Mouse (Mus musculus): ENCODE results near the gene Hvcn1. TPM values are rescaled to one million over a fixed set of nuclear protein-coding genes. Genes with fewer than 3 reads are reported as not detected.

Hvcn1 gene
- polyA plus RNA-seq, 1 experiment: 30.0 TPM

DNA sequence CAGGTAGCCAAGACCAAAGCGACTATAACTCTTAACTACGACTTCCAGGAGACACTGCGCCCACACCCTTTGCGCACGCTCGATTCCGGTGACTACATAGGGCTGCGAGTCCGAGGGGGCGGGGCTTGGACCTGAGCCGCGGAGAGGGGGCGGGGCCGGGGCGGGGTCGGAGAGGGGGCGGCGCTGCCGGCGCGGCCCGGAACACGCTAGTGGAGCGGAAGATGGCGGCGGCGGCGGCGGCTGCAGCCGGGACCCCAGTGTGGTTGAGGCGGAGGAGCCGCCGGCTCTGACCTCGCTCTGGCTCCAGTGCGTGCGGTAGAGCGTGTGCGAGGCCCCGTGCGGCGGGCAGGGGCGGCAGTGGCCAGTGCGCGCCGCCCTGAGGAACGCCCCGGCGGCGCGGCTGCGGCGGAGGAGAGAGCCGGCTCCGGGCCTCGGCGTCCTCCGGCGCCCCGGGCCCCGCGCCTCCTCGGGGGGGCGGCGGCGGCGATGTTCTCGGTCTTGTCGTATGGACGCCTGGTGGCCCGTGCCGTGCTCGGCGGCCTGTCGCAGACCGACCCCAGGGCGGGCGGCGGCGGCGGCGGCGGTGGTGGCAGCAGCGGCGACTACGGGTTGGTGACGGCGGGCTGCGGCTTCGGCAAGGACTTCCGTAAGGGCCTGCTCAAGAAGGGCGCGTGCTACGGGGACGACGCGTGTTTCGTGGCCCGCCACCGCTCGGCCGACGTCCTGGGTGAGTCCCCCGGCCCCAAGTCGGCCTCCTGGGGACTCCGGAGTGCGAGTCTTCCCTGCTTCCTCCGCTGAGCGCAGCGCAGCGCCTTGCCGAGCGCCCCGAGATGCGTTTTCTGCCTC is 77.8 kb downstream of the Hvcn1 start, which contains the start of gene Pptc7:
TSS of gene Pptc7 (plus strand) at position 183 of the 846 bp plus-strand sequence.
- WGBS: under 1% methylated on average over 114 of the region's 114 CpGs
- H3K4me3 ChIP-seq (replicated peaks; ENCODE audit: control insufficient read depth, low read depth, low read length): peak within 1 kb of the TSS; percentile 89
- TF ChIP-seq POLR2A (IDR thresholded peaks at IDR 0.05; ENCODE audit: borderline replicate concordance, control insufficient read depth, low read depth, low read length) (peak; percentile 46; the same call in 1 of the 2 replicates), CTCF (IDR thresholded peaks at IDR 0.05; ENCODE audit: control insufficient read depth, insufficient read depth, low read length) (no peak)
- H3K27ac ChIP-seq (ENCODE audit: control insufficient read depth, insufficient read depth, low read depth, low read length, poor library complexity): peak within 1 kb of the TSS; percentile 70
- H3K4me1 ChIP-seq (ENCODE audit: control insufficient read depth, insufficient read depth, low read length): peaks cover 8% of the 10 kb centered on the region

GRCm38 (mm10) chr5:122285029-122285766 is 78.6 kb downstream of the Hvcn1 start:
- no peak for TF ChIP-seq POLR2A (IDR thresholded peaks at IDR 0.05; ENCODE audit: borderline replicate concordance, control insufficient read depth, low read depth, low read length)
- TF ChIP-seq CTCF (IDR thresholded peaks at IDR 0.05; ENCODE audit: control insufficient read depth, insufficient read depth, low read length): no peak; the same call in 1 of the 2 replicates
- Histone ChIP-seq H3K4me3 (replicated peaks; ENCODE audit: control insufficient read depth, low read depth, low read length) (peak overlapping the region; percentile 89), H3K27ac (ENCODE audit: control insufficient read depth, insufficient read depth, low read depth, low read length, poor library complexity) (peak overlapping the region; percentile 70), H3K4me1 (ENCODE audit: control insufficient read depth, insufficient read depth, low read length) (peaks cover 7% of the 10 kb centered on the region)
- under 1% methylated on average over 34 of the region's 34 CpGs for WGBS

DNA sequence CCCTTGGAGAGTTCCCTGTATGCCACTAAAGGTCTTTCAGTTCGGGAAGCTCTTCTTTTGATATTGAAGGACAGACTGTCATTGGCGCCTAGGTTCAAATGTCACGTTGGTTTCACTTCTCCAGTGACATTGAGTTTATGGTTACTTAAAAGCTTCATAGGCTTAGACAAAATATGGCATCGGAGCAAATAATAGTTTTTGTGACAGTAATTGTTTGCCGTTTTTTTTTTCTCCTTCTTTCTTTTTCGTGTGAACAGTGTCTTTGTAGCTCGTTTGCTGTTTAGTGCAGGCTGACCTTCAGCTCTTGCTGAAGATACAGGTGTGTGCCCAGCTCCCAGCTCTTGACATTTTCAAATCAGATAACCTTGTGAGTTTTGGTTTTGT is 79.2 kb downstream of the Hvcn1 start:
- H3K27ac ChIP-seq (ENCODE audit: control insufficient read depth, insufficient read depth, low read depth, low read length, poor library complexity): no peak overlapping the region

GRCm38 (mm10) chr5:122286191-122286590 is 79.6 kb downstream of the Hvcn1 start:
- Histone ChIP-seq H3K4me1 (ENCODE audit: control insufficient read depth, insufficient read depth, low read length) (peaks cover 5% of the 10 kb centered on the region; the same call in 1 of the 2 replicates), H3K27ac (ENCODE audit: control insufficient read depth, insufficient read depth, low read depth, low read length, poor library complexity) (no peak overlapping the region), H3K4me3 (replicated peaks; ENCODE audit: control insufficient read depth, low read depth, low read length) (no peak overlapping the region)
- 80% methylated on average over 10 of the region's 10 CpGs for WGBS
- TF ChIP-seq POLR2A (IDR thresholded peaks at IDR 0.05; ENCODE audit: borderline replicate concordance, control insufficient read depth, low read depth, low read length) (no peak), CTCF (IDR thresholded peaks at IDR 0.05; ENCODE audit: control insufficient read depth, insufficient read depth, low read length) (no peak)

More for the DNA sequence above, 79.2 kb downstream of the Hvcn1 start:
- Histone ChIP-seq H3K4me1 (ENCODE audit: control insufficient read depth, insufficient read depth, low read length) (peaks cover 7% of the 10 kb centered on the region; the same call in 1 of the 2 replicates), H3K4me3 (replicated peaks; ENCODE audit: control insufficient read depth, low read depth, low read length) (no peak overlapping the region)
- WGBS: 28% methylated on average over 7 of the region's 7 CpGs
- no peak for TF ChIP-seq POLR2A (IDR thresholded peaks at IDR 0.05; ENCODE audit: borderline replicate concordance, control insufficient read depth, low read depth, low read length)
- TF ChIP-seq CTCF (IDR thresholded peaks at IDR 0.05; ENCODE audit: control insufficient read depth, insufficient read depth, low read length): no peak

- peaks cover 5% of the 10 kb centered on the region; the same call in 1 of the 2 replicates for H3K4me1 ChIP-seq (ENCODE audit: control insufficient read depth, insufficient read depth, low read length)
- H3K4me3 ChIP-seq (replicated peaks; ENCODE audit: control insufficient read depth, low read depth, low read length): no peak overlapping the region
- 63% methylated on average over 4 of the region's 4 CpGs for WGBS
- H3K27ac ChIP-seq (ENCODE audit: control insufficient read depth, insufficient read depth, low read depth, low read length, poor library complexity): no peak overlapping the region
- no peak for TF ChIP-seq CTCF (IDR thresholded peaks at IDR 0.05; ENCODE audit: control insufficient read depth, insufficient read depth, low read length)
- TF ChIP-seq POLR2A (IDR thresholded peaks at IDR 0.05; ENCODE audit: borderline replicate concordance, control insufficient read depth, low read depth, low read length): no peak
These were observed 80.4 kb downstream of the Hvcn1 start for GRCm38 (mm10) chr5:122287026-122287425.

DNA sequence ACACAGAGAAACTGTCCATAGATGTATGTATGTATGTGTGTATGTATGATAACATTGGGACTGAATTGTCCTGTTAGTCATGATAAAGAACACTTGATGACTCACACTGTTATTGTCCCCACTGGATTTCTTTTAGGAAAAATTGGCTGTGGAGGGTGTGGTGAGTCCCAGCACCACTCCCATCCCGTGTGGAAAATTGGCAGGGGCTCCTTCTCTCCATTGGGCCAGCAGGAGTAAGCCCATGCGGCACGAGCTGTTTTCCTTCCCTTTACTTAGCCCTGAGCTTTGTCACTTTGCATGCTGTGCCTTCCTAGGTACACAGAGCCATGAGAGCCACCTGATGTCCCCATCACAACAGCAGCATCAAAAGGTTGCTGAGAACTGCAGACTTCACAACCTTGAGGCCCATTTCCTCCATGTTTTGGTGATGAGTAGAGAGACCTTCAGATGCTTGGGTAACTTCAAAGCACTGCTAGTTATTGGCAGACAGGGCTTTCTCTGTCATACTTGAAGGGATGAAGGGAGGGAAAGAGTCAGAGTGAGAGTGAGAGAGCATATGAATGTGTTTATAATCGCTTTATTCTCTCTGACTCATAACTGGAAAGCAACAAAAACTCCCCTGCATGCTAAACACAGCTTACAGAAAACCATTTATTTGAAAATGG is 81.7 kb downstream of the Hvcn1 start:
- peaks cover 5% of the 10 kb centered on the region; the same call in 1 of the 2 replicates for H3K4me1 ChIP-seq (ENCODE audit: control insufficient read depth, insufficient read depth, low read length)
- TF ChIP-seq CTCF (IDR thresholded peaks at IDR 0.05; ENCODE audit: control insufficient read depth, insufficient read depth, low read length): no peak
- H3K27ac ChIP-seq (ENCODE audit: control insufficient read depth, insufficient read depth, low read depth, low read length, poor library complexity): no peak overlapping the region
- H3K4me3 ChIP-seq (replicated peaks; ENCODE audit: control insufficient read depth, low read depth, low read length): no peak overlapping the region
- WGBS: 84% methylated on average over 4 of the region's 4 CpGs

- no peak overlapping the region for H3K4me3 ChIP-seq (replicated peaks; ENCODE audit: control insufficient read depth, low read depth, low read length)
- H3K4me1 ChIP-seq (ENCODE audit: control insufficient read depth, insufficient read depth, low read length): peaks cover 3% of the 10 kb centered on the region; the same call in 1 of the 2 replicates
- 64% methylated on average over 6 of the region's 6 CpGs for WGBS
- TF ChIP-seq POLR2A (IDR thresholded peaks at IDR 0.05; ENCODE audit: borderline replicate concordance, control insufficient read depth, low read depth, low read length): no peak
- TF ChIP-seq CTCF (IDR thresholded peaks at IDR 0.05; ENCODE audit: control insufficient read depth, insufficient read depth, low read length): no peak
- no peak overlapping the region for H3K27ac ChIP-seq (ENCODE audit: control insufficient read depth, insufficient read depth, low read depth, low read length, poor library complexity)
These were observed 84.5 kb downstream of the Hvcn1 start for GRCm38 (mm10) chr5:122291149-122291548.

Other genes starting within 250 kb of the Hvcn1 start
- 0.41 and 1.2 TPM in 2 replicates for gene Cux2, start 156.7 kb upstream of the Hvcn1 start, polyA plus RNA-seq (2011; ENCODE audit: insufficient read depth, insufficient read length, low replicate concordance, missing spikeins)
- 4.3 and 6.0 TPM in 2 replicates for gene Myl2, start 105.9 kb upstream of the Hvcn1 start, polyA plus RNA-seq (2011; ENCODE audit: insufficient read depth, insufficient read length, low replicate concordance, missing spikeins)
- gene Ccdc63, start 66.0 kb upstream of the Hvcn1 start, polyA plus RNA-seq (2011; ENCODE audit: insufficient read depth, insufficient read length, low replicate concordance, missing spikeins): 4.5 and 8.2 TPM in 2 replicates
- gene Ppp1cc, start 48.5 kb upstream of the Hvcn1 start, polyA plus RNA-seq (2011; ENCODE audit: insufficient read depth, insufficient read length, low replicate concordance, missing spikeins): 221 and 312 TPM in 2 replicates
- gene Tctn1, start 57.7 kb downstream of the Hvcn1 start, polyA plus RNA-seq (2011; ENCODE audit: insufficient read depth, insufficient read length, low replicate concordance, missing spikeins): 6.5 and 17.7 TPM in 2 replicates
- 5.0 and 7.2 TPM in 2 replicates for gene Pptc7, start 77.6 kb downstream of the Hvcn1 start, polyA plus RNA-seq (2011; ENCODE audit: insufficient read depth, insufficient read length, low replicate concordance, missing spikeins)
- gene Rad9b, start 147.4 kb downstream of the Hvcn1 start, polyA plus RNA-seq (2011; ENCODE audit: insufficient read depth, insufficient read length, low replicate concordance, missing spikeins): 2.1 and 4.1 TPM in 2 replicates
- gene Vps29, start 147.6 kb downstream of the Hvcn1 start, polyA plus RNA-seq (2011; ENCODE audit: insufficient read depth, insufficient read length, low replicate concordance, missing spikeins): 32.0 and 34.8 TPM in 2 replicates
- gene Gpn3, start 165.1 kb downstream of the Hvcn1 start, polyA plus RNA-seq (2011; ENCODE audit: insufficient read depth, insufficient read length, low replicate concordance, missing spikeins): 12.9 and 16.1 TPM in 2 replicates
- gene Fam216a, start 165.6 kb downstream of the Hvcn1 start, polyA plus RNA-seq (2011; ENCODE audit: insufficient read depth, insufficient read length, low replicate concordance, missing spikeins): 14.6 and 16.4 TPM in 2 replicates
- 280 and 397 TPM in 2 replicates for gene Arpc3, start 185.1 kb downstream of the Hvcn1 start, polyA plus RNA-seq (2011; ENCODE audit: insufficient read depth, insufficient read length, low replicate concordance, missing spikeins)
- 17.7 and 17.8 TPM in 2 replicates for gene Anapc7, start 214.9 kb downstream of the Hvcn1 start, polyA plus RNA-seq (2011; ENCODE audit: insufficient read depth, insufficient read length, low replicate concordance, missing spikeins)